Mouse (Mus musculus) erythroblast, embryonic 14.5 days (primary cell): Measurements from ENCODE around the gene Hlcs. TPM values are rescaled to one million over a fixed set of nuclear protein-coding genes. Genes with fewer than 3 reads are reported as not detected.

Experiments
- H3K27me3 ChIP-seq: 2 replicates; pipeline ENCODE4 v1.6.1; 2012; ENCODE audit warnings: inconsistent platforms; ENCODE audit not compliant: control insufficient read depth
- H3K36me3 ChIP-seq: 2 replicates; pipeline ENCODE4 v1.6.1; 2012; ENCODE audit warnings: mild to moderate bottlenecking, inconsistent platforms; ENCODE audit not compliant: control insufficient read depth
- H3K4me1 ChIP-seq: 2 replicates; pipeline ENCODE4 v1.6.1; 2012; ENCODE audit warnings: inconsistent platforms; ENCODE audit not compliant: control insufficient read depth
- H3K4me3 ChIP-seq: replicated peaks from 2 replicates; pipeline ENCODE3; 2012; ENCODE audit warnings: moderate library complexity, mild to moderate bottlenecking, inconsistent platforms
- H3K9me3 ChIP-seq: 2 replicates; pipeline ENCODE4 v1.6.1; 2012; ENCODE audit warnings: low read length, inconsistent platforms, mixed read lengths; ENCODE audit not compliant: control insufficient read depth
- GATA1 ChIP-seq: IDR thresholded peaks from 2 replicates; pipeline ENCODE4 v1.6.1; 2012; ENCODE audit warnings: low read length, inconsistent platforms, mixed read lengths
- TAL1 ChIP-seq: IDR thresholded peaks from 3 replicates; pipeline ENCODE4 v1.6.1; 2012; ENCODE audit warnings: low read length, inconsistent platforms, mixed read lengths
- polyA plus RNA-seq: library from polyadenylated mRNA; stranded (reverse); fragments of >175 nt; gene quantifications from 2 replicates; pipeline ENCODE4 v1.2.3, GENCODE M21; 2012

The Hlcs gene
- polyA plus RNA-seq, 1 experiment = 0.06 TPM

- TF ChIP-seq GATA1 (no peak), TAL1 (no peak)
- Histone ChIP-seq H3K4me3 (no peak overlapping the region), H3K4me1 (no peaks in the 10 kb centered on the region), H3K9me3 (no peaks in the 10 kb centered on the region), H3K27me3 (peaks cover 38% of the 10 kb centered on the region), H3K36me3 (no peaks in the 10 kb centered on the region)
Observed at GRCm38 (mm10) chr16:94180122-94180870, 133.1 kb downstream of the Hlcs start.

- no peaks in the 10 kb centered on the region for H3K4me1 ChIP-seq
- no peak for TF ChIP-seq TAL1
- TF ChIP-seq GATA1 = no peak
- H3K9me3 ChIP-seq = no peaks in the 10 kb centered on the region
- H3K36me3 ChIP-seq = no peaks in the 10 kb centered on the region
- peaks cover 38% of the 10 kb centered on the region for H3K27me3 ChIP-seq
- no peak overlapping the region for H3K4me3 ChIP-seq
Observed at GRCm38 (mm10) chr16:94179341-94180121, 133.8 kb downstream of the Hlcs start.

GRCm38 (mm10) chr16:94178441-94179220 is 134.7 kb downstream of the Hlcs start:
- TF ChIP-seq TAL1 = no peak
- TF ChIP-seq GATA1 = no peak
- H3K9me3 ChIP-seq = no peaks in the 10 kb centered on the region
- H3K4me1 ChIP-seq = no peaks in the 10 kb centered on the region
- no peak overlapping the region for H3K4me3 ChIP-seq
- peaks cover 38% of the 10 kb centered on the region for H3K27me3 ChIP-seq
- no peaks in the 10 kb centered on the region for H3K36me3 ChIP-seq

- TF ChIP-seq GATA1 (no peak), TAL1 (no peak)
- no peaks in the 10 kb centered on the region for H3K36me3 ChIP-seq
- H3K4me3 ChIP-seq = no peak overlapping the region
- no peaks in the 10 kb centered on the region for H3K4me1 ChIP-seq
- peaks cover 38% of the 10 kb centered on the region for H3K27me3 ChIP-seq
- no peaks in the 10 kb centered on the region for H3K9me3 ChIP-seq
Observed at GRCm38 (mm10) chr16:94176997-94177857, 136.1 kb downstream of the Hlcs start.

DNA sequence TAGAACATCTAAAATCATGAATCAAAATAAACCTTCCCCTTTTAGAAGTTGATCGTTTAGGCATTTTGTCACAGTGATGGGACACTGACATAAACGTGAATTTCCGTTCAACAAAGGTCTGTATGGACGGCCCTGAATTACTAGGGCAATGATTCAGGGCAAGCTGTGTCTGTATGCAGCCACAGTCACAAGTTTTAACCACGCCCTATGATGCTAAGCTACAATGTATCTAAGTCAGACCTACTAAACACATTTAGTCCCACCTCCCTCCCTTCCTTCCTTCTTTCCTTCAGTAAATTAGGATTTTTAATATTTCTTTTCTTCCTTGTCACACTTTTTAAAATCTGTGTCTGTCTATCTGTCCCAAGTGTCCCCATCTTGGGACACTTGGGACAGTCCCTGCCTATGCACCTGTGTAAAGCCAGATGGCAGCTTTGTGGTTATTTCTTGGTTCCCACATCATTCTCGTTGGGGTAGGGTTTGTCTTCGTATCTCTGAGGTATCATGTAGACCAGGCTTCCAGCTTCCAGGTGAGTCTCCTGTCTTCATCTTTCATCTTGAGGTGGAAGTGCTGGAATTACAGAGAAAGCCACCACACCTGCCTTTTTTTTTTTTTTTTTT is 137.9 kb downstream of the Hlcs start:
- Histone ChIP-seq H3K36me3 (no peaks in the 10 kb centered on the region), H3K4me3 (no peak overlapping the region), H3K4me1 (no peaks in the 10 kb centered on the region), H3K9me3 (no peaks in the 10 kb centered on the region), H3K27me3 (peaks cover 30% of the 10 kb centered on the region)
- no peak for TF ChIP-seq TAL1
- no peak for TF ChIP-seq GATA1

- H3K36me3 ChIP-seq = no peaks in the 10 kb centered on the region
- peaks cover 10% of the 10 kb centered on the region for H3K27me3 ChIP-seq
- no peak for TF ChIP-seq GATA1
- TF ChIP-seq TAL1 = no peak
- no peaks in the 10 kb centered on the region for H3K9me3 ChIP-seq
- no peak overlapping the region for H3K4me3 ChIP-seq
- no peaks in the 10 kb centered on the region for H3K4me1 ChIP-seq
Observed at GRCm38 (mm10) chr16:94173361-94173760, 140.0 kb downstream of the Hlcs start.

- no peak for TF ChIP-seq TAL1
- no peak for TF ChIP-seq GATA1
- H3K27me3 ChIP-seq = no peaks in the 10 kb centered on the region
- H3K4me3 ChIP-seq = no peak overlapping the region
- H3K4me1 ChIP-seq = no peaks in the 10 kb centered on the region
- no peaks in the 10 kb centered on the region for H3K9me3 ChIP-seq
- H3K36me3 ChIP-seq = no peaks in the 10 kb centered on the region
Observed at GRCm38 (mm10) chr16:94170218-94170617, 143.2 kb downstream of the Hlcs start.
